Mouse (Mus musculus): ENCODE data around the gene Spaca6.

DNA sequence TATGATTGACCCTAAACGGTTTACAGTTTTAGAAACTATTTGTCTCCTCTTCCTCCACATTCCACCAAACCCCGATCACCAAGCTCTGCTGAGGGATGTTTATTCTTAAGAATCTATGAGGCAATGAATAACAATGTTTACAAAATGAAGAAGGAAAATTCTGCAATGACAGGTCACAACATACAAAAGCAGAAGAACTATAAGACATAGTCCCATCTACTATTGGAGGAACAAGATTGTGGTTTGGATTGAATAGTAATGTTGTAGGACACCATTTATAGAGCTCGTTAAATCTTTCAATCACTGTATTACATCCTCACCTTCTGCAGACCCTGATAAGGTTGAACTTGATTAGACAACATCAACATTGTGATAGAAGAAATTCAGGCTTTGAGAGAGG lies 55.7 kb downstream of the Spaca6 start:
- TF ChIP-seq CTCF (conservative IDR thresholded peaks at IDR 0.05; ENCODE audit: low read length) (no peak), NANOG (IDR thresholded peaks at IDR 0.05; ENCODE audit: borderline replicate concordance, low read length) (no peak)

Measured in E14TG2a.4 (cell line).